Mouse (Mus musculus) neural tube, embryonic 10.5 days (tissue): ENCODE data around the gene Enpep.

Experiments used
- DNase-seq: peaks from one replicate; pipeline ENCODE4 v3.0.0-alpha.2; 2017; ENCODE audit warnings: low spot score; ENCODE audit errors: extremely low spot score

Enpep gene

DNA sequence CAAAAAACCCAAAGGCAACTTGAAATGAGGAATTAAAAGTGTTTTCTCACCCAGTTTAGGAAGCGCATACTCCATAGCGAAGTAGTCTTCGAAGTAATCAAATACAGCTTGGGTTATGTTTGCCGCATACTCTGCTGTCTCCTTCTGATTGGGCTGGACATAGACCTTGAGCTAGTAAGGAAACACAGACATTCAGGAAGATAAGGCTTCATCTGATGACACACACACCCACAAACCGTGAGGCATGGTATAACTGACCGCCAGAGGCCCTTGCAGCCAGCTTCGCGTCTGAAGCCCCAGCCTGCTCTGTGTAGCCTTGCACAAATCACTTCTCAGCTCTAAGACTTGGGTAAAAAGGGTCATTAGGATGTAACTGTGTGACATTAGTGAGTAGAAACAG lies 20.0 kb downstream of the Enpep start:
- DNase-seq = no peak

DNA sequence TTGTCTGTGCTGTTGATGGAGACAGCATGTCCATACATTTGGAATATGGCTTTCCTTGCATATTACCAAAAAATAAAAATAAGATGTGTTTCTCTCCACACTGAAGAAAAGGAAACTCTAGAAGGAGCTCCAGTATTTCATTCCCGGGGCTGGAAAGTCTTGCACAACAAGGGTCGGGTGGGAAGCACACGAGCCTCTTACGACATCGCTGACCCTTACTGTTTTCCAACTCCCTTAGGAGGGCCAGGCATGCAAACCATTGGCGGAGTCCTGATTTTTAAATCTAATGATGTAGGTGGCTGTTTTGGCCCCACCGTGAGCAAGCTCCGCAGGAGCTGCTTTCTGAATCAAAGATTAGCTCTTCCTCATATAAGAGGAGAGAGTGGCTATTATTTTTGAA lies 20.6 kb downstream of the Enpep start:
- DNase-seq = no peak

DNA sequence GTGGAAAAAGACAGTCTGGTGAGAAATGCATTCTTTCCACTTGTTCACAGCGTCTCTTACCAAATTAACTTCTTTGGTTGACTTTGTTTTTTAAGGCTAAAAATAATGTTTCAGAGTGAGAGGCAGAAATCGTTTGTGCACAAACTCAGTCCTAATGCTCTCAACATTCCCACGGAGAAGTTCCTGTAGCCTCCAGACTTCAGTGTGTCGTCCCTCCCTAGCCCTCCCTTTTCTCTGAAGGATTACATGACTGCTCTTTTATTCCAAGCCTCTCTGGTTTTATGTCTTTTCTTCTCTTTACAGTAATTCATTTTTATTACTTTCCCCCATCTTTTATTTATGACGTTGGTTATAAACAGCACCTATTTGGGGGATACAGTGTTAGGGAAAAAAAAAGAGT lies 22.6 kb downstream of the Enpep start:
- DNase-seq = no peak

DNA sequence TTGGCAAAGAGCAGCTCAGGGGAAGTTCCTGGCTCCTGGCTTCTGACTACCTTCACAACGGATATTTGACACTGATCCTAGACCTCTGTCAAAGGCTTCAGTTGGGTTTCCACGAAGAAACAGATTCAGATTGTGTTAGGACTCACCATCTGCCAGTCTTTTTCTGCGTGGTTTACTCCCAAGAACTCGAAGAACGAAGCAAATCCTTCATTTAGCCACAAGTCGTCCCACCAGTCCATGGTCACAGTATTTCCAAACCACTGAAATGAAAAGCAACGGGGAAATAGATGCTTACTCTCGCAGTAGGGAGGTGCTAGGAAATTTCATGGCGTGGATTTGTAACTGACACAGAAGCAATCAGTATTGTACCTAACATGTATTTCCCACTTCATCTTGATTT lies 23.6 kb downstream of the Enpep start:
- DNase-seq = no peak

DNA sequence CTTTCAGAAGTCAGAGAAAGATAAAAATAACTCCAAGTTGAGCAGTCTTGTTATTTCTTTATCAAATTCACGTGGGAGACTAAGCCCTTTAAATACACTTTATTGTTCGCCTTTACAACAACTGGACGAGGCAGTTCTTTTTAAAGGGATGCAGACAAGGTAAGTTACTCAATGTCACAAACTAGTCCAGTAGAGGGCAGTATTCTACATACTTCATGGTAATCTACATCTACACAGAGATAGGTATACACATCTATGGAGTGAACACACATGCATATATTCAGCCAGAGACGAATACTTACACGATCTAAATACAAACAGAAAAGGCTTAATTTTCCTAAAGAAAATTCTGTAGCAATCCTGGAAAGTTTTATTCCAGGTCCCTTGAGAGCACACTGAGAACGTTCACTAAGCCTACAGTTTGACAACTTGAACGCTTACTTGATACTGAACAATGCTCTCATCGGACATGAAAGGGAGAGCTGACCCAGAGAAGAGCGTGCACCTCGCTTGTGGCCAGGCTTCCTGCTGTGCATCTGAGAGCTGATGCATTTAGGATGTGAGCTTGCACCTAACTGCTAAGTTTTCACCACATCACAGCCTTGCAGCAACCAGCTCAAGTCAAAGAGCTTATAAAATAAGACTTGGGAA lies 24.3 kb downstream of the Enpep start:
- no peak for DNase-seq

DNA sequence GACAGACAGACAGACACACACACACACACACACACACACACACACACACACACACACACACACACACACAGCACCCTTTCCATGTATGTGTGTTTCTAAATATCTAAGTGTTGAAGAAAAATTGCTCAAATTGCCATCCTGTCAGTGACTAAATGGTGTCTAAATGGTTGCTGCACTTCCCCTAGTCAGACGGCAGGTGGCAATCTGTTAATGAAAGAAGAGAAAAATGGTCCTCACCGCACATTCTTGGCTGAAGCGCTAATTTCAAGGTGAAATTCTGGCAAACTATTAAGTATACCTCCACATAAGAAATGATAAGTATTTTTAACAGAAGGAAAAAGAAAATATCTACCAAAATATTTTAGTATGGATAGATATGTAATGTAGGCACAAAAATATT lies 28.6 kb downstream of the Enpep start:
- no peak for DNase-seq

DNA sequence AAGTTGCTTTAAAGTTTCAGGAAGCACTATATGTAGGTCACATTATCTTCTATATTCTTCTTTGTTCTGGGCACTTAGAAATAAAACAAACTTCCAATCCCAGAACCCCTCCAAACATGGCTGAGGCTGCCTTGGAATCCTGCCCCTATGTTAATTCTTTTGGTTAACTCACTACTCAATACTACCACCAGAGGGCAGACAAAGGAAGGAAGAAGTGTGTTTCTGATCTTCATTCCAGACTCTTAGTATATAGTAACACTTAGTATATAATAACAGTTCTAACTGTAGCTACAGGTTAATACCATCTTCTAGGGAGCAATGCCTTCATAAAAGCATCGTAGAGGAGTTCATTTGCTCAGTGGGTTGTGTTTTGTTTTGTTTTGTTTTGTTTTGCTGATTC lies 32.6 kb downstream of the Enpep start:
- DNase-seq = no peak

DNA sequence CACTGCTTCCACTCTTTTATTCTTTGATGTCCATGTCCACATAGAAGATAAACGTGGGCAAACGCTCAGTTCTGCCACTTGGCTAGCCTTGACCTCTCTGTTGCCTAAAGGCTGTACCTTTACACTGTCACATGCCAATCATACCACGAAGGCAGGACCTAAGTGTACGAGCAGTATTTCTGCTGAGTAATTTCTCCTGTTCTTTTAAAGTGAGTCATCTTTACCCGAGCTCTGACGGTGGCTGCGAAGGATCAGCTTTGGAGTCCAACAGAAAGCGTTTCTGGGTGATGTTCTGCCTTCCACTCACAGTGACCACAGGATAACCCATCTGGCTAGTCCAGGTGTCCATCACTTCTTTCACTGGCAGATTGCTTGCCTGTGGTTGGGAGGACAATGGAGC lies 33.9 kb downstream of the Enpep start:
- no peak for DNase-seq

DNA sequence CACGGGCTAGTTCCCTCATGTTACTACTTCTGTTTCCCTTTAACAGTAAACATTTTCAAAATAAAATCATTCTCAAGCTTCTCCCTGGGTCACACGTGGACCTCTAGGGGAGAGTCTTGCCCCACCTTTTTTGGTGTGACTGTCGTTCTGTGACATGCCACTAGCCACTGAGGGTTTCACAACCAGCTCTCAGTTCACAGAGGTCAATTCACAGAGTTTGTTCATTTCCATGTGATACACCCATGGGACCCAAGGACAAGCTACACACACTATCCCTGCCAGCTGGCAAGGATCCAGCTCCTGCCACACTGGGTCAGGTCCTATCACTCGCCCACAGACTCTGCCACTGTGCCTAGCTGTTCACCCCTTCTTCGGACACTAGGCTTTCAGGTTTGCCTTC lies 35.5 kb downstream of the Enpep start:
- no peak for DNase-seq

DNA sequence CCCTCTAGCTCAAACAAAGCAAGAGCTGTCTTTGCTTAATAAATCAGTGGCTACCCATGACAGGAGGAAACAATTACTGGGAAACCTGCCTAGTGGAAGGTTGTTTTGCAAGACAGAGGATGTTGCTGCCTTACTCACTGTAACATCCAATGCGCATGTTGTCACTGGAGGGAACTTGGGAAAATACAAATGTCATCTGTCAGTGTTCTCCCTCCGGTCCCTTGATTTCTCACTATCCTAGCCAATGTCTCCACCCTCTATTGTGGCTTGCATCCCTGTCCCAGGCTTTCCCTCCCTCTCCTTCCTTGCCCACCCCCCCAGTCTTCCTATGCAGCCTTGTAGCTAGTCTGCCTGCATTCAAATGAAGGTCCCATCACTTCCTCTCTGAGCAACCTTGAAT lies 36.6 kb downstream of the Enpep start:
- DNase-seq = no peak

DNA sequence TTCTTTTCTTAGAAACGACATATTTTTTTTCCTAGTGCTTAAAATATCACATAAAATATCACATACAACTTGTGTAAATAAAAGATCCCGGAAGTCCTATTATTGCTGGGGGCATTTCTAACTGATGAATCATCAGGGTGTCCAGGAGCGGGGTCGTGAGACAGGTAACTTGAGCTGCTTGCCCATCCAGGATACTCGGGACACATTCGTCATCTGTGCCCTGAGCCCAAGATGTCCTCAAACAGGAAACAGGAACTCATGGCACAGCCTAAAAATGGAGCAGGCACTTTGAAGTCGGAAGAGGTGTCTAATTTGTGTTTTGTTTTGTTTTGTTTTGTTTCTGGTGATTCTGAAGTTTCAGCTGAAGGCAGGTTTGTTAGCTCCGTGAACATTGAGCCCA lies 43.0 kb downstream of the Enpep start:
- DNase-seq = no peak

DNA sequence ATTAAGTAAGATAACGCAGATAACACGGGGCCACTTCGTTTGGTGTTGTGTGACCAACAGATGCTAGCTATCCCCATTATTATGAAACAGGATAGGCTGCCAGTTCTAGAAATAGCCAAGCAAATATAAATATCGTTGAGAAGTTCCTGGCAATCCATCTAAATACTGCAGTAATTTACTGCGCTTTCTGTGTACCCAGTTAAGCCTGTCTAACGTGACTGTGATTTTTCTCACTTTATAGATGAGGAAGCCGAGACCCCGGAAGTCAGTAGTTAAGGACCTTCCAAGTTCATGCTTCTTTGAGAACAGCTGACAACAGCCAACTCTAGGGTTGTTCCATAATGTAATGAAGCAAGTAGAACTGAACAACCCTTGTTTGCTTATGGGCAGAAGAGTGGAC lies 45.4 kb downstream of the Enpep start:
- DNase-seq = no peak

DNA sequence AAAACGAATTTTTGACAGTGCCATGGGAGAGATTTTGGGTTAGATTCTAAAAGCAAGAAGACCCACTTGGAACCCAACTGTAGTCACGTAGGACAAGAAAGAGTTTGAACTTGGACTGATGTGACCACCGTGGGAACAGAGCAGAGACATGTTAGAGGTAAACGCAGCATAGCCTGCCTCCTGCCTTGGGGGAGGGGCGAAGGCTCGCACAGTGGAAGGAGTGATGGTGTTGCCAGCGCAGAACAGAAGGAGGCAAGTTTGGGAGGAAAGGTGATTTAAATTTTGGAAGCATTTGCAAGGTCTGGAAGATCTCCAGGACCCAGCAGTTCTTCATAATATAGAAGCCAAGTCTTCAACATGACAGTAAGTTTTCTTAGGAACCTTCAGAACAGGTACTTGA lies 46.1 kb downstream of the Enpep start:
- DNase-seq = no peak

DNA sequence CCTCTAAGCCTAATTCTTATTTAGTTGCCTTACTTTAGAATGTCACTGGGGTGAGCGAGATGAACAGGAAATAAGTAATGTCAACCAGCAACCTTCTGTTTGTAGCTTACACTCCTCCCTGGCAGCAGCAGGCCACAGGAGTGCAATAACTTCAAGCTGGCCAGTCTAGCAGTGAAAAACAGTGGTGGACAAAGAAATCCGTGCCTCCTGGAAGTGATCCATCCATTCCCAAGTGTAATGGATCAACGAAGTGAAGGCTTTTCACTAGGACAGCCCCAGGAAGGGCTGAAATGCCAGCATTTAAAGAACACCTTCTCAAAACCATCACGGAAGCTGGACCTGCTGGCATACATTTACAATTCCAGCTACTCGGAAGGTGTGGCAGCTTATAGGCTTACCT lies 48.2 kb downstream of the Enpep start:
- no peak for DNase-seq

DNA sequence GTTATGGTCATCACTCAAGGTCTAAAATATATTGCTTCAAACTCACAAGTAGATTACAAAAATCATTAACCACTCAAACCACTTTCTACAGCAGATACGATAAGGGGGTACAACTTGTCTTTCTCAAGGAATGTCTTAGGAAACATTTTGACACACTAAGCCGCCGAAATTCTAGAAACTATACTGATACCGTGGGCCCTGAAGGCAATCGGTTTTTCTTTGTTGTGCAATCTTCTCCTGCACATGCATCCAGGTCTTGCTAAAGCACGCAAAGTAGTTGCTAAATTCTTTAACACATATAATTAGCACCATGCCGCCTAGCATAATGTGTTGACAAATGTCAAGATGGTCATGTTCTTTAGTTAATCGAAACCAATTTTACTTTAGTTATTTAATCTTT lies 53.1 kb downstream of the Enpep start:
- no peak for DNase-seq

DNA sequence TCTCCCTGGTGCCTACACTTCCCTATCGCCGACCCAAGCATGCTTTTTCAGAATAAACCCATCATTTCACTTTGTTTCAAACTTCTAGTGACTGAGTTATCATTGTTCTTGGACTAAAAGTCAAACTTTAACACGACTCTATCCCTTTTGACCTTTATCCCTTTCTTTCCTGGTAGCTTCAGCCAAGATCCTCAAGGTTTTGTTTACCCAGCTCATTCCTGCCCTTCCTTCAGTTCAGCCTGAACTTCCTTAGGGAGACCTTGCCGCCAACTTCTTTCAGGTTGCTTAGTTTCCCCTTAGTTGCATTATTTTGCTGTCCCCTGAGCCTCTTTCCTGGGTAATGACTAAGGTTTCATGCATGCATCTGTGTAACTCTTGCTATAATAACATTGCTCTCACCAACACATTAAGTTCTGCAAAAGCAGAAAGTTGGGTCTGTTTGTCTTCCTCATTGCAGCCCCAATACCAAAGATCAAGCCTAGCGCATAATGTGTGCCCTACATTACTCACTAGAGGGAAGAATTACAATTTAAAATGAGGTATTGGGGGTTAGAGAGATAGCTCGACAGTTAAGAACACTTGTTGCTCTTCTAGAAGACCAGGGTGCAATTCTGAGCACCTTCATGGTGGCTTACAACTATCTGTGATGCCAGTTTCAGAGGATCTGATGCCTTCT lies 59.2 kb downstream of the Enpep start:
- no peak for DNase-seq

DNA sequence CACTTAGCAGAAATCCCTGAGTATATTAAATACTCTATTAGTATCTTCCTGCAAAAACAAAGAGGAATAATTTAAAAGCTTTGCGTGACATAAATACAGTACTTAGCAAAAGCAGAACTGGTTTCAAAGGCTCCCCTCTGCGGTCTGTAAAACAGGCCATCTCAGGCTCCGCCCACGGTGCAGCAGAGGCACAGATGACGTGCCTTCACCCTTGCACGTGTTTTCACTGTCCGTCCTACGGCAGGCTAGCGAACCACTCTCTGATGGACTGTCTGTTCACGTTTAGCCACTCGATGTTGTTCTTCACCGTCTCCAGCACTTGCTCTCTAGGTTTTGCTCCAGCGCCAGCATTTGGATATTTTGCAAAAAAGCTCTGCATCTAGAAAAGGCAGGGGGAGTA lies 62.5 kb downstream of the Enpep start:
- no peak for DNase-seq

DNA sequence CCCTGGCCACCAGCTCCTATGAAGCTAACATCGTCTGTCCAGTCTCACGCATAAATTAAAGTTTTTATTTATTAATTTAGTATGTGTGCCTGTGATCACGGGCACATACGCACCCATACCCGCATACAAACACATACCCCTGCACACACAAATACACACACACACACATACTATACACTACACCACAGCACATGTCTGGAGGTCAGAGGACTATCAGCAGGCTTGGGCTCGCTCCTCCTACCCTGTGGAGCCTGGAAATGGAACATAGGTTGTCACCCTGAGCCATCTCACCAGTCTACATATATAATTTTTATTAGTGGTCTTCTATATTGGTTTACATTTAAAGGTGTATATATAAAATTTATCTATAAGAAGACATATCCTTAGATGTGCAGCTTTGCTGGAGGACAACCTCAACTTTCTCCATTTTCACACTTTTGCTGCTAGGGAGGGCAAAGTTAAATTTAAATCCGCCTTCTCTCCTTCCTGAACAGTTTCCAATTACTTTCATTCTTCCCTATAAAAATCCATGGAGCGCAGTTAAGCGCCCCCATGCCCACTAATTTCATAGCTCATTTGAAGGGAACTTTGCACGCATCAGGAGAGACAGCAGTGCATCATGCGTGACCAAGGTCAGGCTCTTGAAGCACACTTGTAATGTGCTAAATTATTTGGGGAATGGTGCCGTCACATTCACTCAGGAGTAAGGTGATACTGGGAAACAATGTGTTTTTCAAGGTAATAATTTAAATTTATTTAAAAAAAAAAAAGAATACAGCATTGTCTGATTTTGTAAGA lies 63.4 kb downstream of the Enpep start:
- DNase-seq = no peak

DNA sequence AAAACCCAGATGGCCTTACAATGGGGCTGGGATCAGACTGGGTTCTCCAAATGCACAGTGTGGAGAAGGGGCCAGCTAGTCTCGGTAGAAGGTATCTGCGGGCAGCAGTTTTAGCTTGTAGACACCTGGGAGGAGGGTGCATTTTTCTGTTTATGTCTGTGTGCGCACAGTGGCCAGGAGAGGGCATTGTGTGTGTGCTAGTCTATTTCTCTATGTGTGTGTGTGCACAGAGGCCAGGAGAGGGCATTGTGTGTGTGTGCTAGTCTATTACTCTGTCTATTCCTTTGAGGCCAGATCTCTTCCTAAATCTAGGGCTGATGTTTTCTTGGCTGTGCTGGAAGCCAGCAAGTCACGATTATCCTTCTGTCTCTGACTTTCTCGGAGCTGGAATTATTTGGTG lies 74.0 kb downstream of the Enpep start:
- no peak for DNase-seq

DNA sequence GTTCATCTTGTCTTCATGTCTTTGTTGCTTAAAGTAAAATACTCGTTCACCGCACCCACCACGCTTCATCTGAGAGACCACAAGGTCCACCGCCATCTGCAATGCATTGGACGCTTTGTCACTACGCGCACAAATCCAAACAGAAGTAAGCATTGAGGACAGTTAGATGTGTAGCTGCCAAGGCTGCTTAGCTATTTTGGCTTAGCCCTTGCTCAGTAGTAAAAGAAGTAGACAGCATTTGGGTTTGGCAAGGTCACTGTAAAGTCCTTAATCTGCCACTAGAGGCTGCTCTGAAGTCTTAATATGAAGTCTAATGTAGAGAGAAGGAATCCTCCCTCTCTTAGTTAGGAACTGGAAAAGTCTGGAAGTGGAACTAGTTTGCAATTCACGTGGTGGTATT lies 75.8 kb downstream of the Enpep start:
- no peak for DNase-seq

DNA sequence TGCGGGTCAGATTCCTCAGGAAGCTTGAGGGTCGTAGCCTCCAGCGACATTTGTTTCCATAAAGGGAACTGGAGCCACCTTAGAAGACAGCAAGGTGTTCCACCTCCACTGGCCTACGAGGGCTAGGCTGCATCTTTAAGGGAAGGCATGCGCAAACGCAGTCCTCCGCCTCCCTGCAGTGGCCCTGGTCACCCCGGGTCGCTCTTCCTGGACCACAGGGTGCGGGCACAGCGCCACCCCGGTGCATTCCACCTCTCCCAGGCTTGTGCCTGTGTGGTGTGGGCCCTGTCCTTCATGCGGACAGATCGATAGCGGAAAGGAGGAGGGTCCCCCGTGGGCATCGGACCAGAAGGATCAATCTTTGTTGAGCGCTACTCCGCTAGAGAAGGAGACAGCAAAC lies 76.2 kb downstream of the Enpep start:
- peak; percentile 19 for DNase-seq

DNA sequence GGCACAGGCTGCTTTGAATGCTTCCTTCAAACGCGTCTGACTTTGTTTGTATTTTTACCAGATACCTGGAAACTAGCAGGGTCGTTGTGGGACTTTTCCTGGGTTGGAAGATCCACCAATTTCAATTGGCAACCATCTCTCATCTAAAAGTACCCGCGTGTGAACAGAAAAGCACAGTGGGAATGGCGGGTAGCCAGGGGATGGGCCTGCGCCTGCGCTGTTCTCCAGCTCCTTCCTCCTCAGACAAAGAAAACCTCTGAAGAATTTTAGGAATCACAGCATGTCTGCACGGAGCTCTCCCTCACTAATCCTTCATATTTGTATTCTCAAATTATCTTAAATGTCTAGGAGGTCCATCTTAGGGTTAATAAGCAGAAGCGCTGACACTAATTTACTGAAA lies 78.3 kb downstream of the Enpep start:
- DNase-seq = no peak

DNA sequence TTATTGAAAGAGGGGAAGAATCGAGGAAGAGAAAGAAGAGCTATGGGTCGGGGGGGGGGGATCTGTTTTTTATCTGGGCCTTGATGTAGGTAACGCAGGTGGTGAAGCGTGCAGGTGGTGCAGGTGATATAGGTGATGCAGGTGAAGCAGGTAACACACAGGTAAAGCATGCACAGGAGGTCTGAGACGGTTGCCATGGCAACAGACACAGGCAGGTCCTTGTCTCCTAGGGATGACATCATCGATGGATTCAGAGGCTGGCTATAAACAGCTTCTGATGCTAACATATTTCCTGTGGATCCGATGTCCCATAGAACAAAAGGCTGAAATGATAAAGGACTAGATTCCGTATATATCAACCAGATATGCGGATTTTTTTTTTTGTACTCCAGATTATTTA lies 81.5 kb downstream of the Enpep start:
- no peak for DNase-seq
